Mouse (Mus musculus) gonadal fat pad, adult 2 months (tissue): ENCODE results near the gene Zpr1. TPM values are rescaled to one million over a fixed set of nuclear protein-coding genes. Genes with fewer than 3 reads are reported as not detected.

Experiments used
- DNase-seq: peaks from one replicate; pipeline ENCODE4 v3.0.0-alpha.2; 2012; ENCODE audit warnings: low read depth
- polyA plus RNA-seq: library from polyadenylated mRNA; depleted of rRNA; stranded (reverse); fragments of >200 nt; gene quantifications from 2 replicates; pipeline ENCODE4 v1.2.3, GENCODE M21; 2012; rRNA removed

Gene Zpr1
- polyA plus RNA-seq, result 20.5 and 23.9 TPM in 2 replicates

- DNase-seq, result peak; percentile 54
Observed at GRCm38 (mm10) chr9:46272677-46273454, at the start of gene Zpr1. TSS of gene Zpr1 (plus strand) at chr9:46273064.

GRCm38 (mm10) chr9:46223090-46223489 lies 49.8 kb upstream of the Zpr1 start:
- DNase-seq, result no peak

- no peak for DNase-seq
Observed at GRCm38 (mm10) chr9:46224101-46224500, 48.8 kb upstream of the Zpr1 start.

GRCm38 (mm10) chr9:46224945-46225660 lies 47.8 kb upstream of the Zpr1 start:
- no peak for DNase-seq

GRCm38 (mm10) chr9:46227064-46227614 lies 45.7 kb upstream of the Zpr1 start:
- DNase-seq, result no peak

- no peak for DNase-seq
Observed at GRCm38 (mm10) chr9:46228491-46228890, 44.4 kb upstream of the Zpr1 start, which contains the start of gene Apoa1. TSS of gene Apoa1 (plus strand) at chr9:46228580.

- DNase-seq, result no peak
Observed at GRCm38 (mm10) chr9:46229573-46230449, 43.1 kb upstream of the Zpr1 start.

- no peak for DNase-seq
Observed at GRCm38 (mm10) chr9:46230450-46230975, 42.4 kb upstream of the Zpr1 start.

GRCm38 (mm10) chr9:46235196-46235595 lies 37.7 kb upstream of the Zpr1 start:
- DNase-seq, result no peak

- DNase-seq, result no peak
Observed at GRCm38 (mm10) chr9:46235596-46235648, 37.4 kb upstream of the Zpr1 start, which contains the start of gene Apoc3. TSS of gene Apoc3 (minus strand) at chr9:46235636.

- DNase-seq, result no peak
Observed at GRCm38 (mm10) chr9:46235649-46236048, 37.2 kb upstream of the Zpr1 start.

GRCm38 (mm10) chr9:46238850-46239249 lies 34.0 kb upstream of the Zpr1 start:
- no peak for DNase-seq

GRCm38 (mm10) chr9:46240526-46241153 lies 32.2 kb upstream of the Zpr1 start, which contains the start of gene Apoa4:
TSS of gene Apoa4 (plus strand) at chr9:46240696.
- DNase-seq, result no peak

- DNase-seq, result no peak
Observed at GRCm38 (mm10) chr9:46241818-46242217, 31.0 kb upstream of the Zpr1 start.

- DNase-seq, result no peak
Observed at GRCm38 (mm10) chr9:46243122-46243521, 29.7 kb upstream of the Zpr1 start.

GRCm38 (mm10) chr9:46243584-46243983 lies 29.3 kb upstream of the Zpr1 start:
- DNase-seq, result no peak

- no peak for DNase-seq
Observed at GRCm38 (mm10) chr9:46246752-46247324, 26.0 kb upstream of the Zpr1 start.

GRCm38 (mm10) chr9:46256177-46256576 lies 16.7 kb upstream of the Zpr1 start:
- no peak for DNase-seq

- DNase-seq, result no peak
Observed at GRCm38 (mm10) chr9:46256658-46257385, 16.0 kb upstream of the Zpr1 start.

GRCm38 (mm10) chr9:46257546-46257945 lies 15.3 kb upstream of the Zpr1 start:
- no peak for DNase-seq
